Mouse (Mus musculus): Measurements from ENCODE around the gene Lhfpl1. TPM values are rescaled to one million over a fixed set of nuclear protein-coding genes. Genes with fewer than 3 reads are reported as not detected.
"Not testable (repeated sequence)": the region's sequence is repeated elsewhere in the genome, so short reads cannot be mapped to it uniquely, and the experiment has no call there.

Lhfpl1 gene
- polyA plus RNA-seq (2012; rRNA removed), result 0.08 and 0.15 TPM in 2 replicates

DNA sequence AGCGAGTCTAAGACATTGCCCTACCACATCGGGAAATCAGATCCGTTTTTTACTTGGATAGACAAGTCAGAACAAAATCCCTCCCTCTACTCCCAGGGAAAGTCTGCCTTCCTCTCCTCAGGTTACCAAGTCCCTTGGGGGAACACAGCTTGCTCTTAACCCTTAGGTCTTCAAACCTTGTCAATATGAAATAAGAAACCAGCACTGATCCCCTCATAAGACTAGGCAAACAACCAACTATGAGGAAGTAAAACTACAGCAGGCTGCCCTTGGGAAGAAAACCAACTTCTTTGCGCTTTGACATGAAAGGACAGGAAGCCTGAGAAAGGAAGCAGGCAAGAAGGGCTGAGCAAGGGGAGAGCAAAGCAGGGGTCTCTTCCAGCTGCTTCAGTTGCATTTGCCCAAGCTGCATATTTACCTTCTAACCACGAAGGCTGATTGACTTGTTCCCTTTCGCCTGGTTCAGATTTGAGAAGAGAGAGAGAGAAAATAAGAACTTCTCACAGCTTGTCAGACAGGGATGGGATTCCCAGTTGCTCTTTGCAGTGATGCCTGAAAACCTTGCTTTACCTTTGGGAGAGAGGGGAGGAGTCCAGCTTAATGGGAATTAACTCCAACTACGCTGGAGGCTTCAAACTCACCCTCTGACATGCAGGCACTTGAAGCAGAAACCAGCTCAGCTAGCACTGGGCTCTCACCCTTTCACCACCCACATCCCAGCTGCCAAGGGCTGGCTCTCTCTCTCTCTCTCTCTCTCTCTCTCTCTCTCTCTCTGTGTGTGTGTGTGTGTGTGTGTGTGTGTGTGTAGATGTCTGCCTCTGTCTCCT is at the start of gene Lhfpl1:
Lhfpl1 (minus strand) TSS at position 713 of the 827 bp plus-strand sequence.
- peak in 1 of 2 experiments; percentile 2 for DNase-seq (ENCODE audit: extremely low spot score in 1 of 2, low spot score in 1 of 2)

DNA sequence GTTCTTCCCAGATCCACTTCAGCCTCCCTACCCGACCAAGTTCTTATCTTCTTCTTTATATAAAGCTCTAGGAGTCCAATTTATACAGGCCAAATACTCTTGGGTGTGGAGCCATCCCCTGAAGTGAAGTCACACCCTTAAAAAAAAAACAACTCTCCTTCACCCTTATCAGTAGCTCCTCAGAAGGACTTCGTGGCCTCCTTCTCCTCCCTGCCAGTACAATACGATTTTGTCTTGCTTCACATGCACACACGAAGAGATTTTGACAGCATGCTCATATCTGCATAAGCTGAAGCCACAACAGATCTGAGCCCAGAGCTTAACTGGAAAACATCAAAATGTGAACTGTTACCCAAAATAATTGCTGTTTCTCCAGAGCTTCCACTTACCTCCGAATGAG is 22.9 kb upstream of the Lhfpl1 start:
- DNase-seq (ENCODE audit: extremely low spot score in 1 of 2, low spot score in 1 of 2), result no peak

DNA sequence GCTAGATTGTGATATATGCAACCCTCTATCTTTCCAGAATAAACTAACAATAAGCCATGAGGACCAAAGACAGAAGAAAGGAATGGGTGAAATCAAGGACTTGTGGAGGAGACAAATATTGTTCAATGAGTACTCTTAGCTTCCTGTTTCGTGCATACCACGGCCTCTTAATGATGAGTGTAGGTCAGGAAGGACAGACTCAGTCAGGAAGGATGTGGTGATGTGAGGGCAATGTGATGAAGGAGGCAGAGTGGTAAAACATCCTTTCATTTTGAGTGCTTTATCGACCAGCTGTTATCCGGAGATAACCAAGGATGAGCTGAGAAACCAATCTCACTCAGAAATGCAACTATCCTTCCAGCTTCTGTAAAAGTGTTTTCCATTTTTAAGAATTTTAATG is 13.6 kb upstream of the Lhfpl1 start:
- no peak for DNase-seq (ENCODE audit: extremely low spot score in 1 of 2, low spot score in 1 of 2)

DNA sequence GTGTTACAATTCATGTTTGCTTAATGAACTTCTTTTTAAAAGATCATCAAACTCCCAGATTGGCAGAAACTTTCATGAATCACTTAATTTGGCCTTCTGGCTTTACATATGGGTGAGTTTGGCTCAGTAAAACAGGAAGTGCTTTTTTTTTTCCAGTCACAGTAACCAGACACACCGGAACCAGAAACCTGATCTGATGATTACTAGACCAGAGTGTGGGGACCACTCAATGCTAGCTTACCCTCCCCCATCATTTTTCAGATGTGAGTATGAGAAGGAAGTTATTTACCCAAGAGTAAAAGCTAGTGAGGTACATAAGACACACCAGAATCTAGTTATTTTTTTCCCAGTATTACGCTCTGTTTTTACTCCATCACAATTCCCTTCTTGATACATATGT is 6.5 kb downstream of the Lhfpl1 start:
- no peak for DNase-seq (ENCODE audit: extremely low spot score in 1 of 2, low spot score in 1 of 2)

- no peak for DNase-seq (ENCODE audit: extremely low spot score in 1 of 2, low spot score in 1 of 2)
Measured at GRCm38 (mm10) chrX:145336141-145336540, 12.7 kb downstream of the Lhfpl1 start.

GRCm38 (mm10) chrX:145308555-145308954 is 40.3 kb downstream of the Lhfpl1 start:
- no peak for DNase-seq (ENCODE audit: extremely low spot score in 1 of 2, low spot score in 1 of 2)

- DNase-seq (ENCODE audit: extremely low spot score in 1 of 2, low spot score in 1 of 2), result peak; percentile 4 to 61
Measured at GRCm38 (mm10) chrX:145307174-145307573, 41.7 kb downstream of the Lhfpl1 start.

DNA sequence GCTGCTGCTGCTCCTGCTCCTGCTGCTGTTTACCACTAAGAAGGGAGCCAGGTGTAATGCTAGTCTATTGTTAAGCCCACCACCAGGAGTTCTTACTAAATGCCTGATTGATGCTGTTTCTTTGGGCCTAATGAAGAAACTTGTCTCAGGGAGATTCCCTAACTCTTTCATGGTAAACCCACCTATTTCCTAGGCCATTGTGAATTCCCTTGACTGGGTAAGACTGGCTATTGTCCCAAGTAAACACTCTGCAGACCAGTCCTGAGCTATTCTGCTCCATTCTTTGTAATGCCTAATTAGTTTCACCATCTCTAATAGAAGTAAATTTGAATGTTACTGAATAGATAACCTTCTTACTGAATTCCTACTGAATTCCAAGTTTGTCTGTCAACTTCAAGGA is 48.7 kb downstream of the Lhfpl1 start:
- not testable (repeated sequence) for DNase-seq (ENCODE audit: extremely low spot score in 1 of 2, low spot score in 1 of 2)

DNA sequence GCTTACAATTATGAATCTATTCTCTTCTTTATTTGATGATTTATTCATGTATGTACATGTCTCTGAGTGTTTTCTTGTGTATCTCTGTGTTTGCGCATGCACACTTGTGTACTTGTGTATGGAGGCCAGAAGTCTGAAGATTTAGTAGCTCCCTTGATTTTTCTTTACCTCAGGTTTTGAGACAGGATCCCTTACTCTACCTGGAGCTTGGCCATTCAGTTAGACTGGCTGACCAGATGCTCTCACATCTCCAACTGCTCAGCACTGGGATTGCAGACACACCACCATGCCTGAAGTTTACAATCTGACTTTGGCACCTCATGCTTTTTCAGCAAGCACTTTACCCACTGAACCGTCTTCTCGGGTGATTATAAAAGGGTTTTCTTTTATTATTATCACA is 76.7 kb downstream of the Lhfpl1 start:
- no peak for DNase-seq (ENCODE audit: extremely low spot score in 1 of 2, low spot score in 1 of 2)

GRCm38 (mm10) chrX:145271768-145272167 is 77.1 kb downstream of the Lhfpl1 start:
- no peak for DNase-seq (ENCODE audit: extremely low spot score in 1 of 2, low spot score in 1 of 2)

DNA sequence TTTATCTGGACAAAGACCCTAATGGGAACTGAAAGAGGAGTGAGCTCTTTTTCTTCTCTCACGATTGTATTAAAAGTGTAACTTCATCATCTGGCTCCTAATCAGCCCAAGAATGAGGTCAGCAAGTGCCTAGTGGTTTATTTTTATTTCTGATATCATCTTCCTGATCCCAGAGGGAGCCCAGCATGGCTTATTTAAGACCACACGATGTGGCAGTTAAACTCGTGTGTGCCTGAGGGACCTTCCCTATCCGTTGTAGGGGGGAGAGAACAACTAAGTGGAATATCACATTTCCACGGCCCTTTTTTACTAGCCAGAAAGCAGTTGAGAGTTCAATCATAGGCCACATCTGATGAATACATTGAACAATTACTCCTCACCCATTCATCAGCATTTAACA is 87.1 kb downstream of the Lhfpl1 start:
- DNase-seq (ENCODE audit: extremely low spot score in 1 of 2, low spot score in 1 of 2), result no peak

Other genes starting within 250 kb of the Lhfpl1 start
- gene Amot, start 156.1 kb upstream of the Lhfpl1 start, polyA plus RNA-seq (2012; rRNA removed), result 13.6 and 13.9 TPM in 2 replicates

All from frontal cortex, adult 2 months (tissue).